Mouse (Mus musculus): ENCODE data around the gene Klhdc8a. TPM values are rescaled to one million over a fixed set of nuclear protein-coding genes. Genes with fewer than 3 reads are reported as not detected.
"Not testable (repeated sequence)": the region's sequence is repeated elsewhere in the genome, so short reads cannot be mapped to it uniquely, and the experiment has no call there.

The Klhdc8a gene
- polyA plus RNA-seq (2012; rRNA removed), result 1.1 and 1.6 TPM in 2 replicates

DNA sequence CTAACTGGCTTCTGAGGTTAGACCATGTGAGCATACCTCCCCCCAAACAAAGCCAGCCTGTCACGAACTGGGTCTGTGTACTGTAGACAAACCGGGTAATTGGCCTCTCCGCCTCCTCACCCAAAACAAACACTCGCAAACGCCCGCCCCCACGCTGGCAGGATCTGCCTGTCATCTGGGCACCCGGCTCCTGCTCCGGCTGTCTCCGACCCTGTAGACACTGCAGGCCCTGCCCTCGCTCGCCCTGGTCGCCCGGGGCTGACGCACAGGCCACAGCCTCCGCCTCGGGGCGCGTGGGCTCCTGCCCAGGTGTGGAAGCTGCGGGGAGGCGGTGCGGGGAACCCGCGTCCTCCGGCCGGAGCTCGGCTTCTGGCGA lies at the start of gene Klhdc8a:
Klhdc8a (plus strand) TSS at position 202 of the 376 bp plus-strand sequence.
- 2% methylated on average over 28 of the region's 28 CpGs for WGBS
- no peak for DNase-seq (ENCODE audit: low read depth, low spot score)

DNA sequence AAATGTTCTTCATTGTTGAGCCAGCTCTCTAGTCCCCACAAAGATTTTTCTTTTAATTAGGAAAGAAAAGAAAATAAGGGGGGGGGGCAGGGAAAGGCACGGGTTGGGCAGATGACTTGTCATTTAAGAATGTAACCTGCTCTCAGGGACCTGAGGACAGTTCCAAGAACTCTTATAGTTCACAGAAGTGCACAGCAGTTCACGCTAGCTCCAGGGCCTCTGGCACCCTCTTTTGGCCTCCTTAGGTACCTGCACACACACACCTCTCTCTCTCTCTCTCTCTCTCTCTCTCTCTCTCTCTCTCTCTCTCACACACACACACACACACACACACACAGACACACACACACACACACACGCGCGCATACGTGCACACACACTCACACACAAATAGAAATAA lies 44.0 kb upstream of the Klhdc8a start:
- 84% methylated on average over 6 of the region's 6 CpGs for WGBS
- no peak for DNase-seq (ENCODE audit: low read depth, low spot score)

DNA sequence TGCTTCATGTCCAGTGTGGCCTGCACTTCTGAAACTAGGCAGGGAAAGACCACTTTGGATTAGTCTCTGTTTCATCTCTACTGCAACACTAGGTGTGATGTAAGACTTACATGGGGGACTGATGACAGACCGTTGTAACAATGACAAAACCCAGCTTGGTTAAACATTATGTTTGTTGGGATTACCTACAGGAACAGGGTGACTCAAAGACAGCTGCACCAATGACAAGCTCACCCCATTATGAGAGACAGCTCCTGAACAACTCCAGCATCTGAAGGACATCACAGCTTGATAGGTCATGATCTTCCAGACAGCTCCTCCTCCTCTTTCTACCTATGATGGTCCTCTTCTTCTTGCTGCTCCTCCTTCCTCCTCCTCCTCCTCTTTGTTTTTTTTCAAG lies 38.1 kb upstream of the Klhdc8a start:
- WGBS, result 72% methylated on average over 1 of the region's 1 CpGs
- DNase-seq (ENCODE audit: low read depth, low spot score), result no peak

DNA sequence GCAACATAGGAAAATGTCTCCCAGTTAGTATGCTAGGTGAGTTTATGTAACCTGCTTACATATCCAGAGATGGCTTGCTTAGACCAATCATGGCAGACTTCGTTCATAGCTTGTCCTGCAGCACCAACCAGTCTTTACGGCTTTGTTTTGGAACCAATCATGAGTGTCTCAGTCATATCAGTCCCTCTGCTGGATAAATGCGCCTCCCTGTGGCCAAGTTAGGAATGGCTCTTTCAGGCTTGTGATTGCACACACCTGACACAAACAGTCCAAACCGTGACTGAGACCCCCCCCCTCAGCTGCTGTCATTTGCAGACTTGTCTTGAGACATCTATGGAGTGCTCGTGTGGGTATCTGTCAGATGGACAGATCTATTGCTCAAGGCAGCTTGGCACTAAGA lies 37.4 kb upstream of the Klhdc8a start:
- no peak for DNase-seq (ENCODE audit: low read depth, low spot score)
- 58% methylated on average over 5 of the region's 5 CpGs for WGBS

- WGBS, result 93% methylated on average over 4 of the region's 4 CpGs
- DNase-seq (ENCODE audit: low read depth, low spot score), result no peak
Measured at GRCm38 (mm10) chr1:132263618-132264017, 34.8 kb upstream of the Klhdc8a start.

GRCm38 (mm10) chr1:132264577-132264976 lies 33.8 kb upstream of the Klhdc8a start:
- no peak for DNase-seq (ENCODE audit: low read depth, low spot score)
- WGBS, result 69% methylated on average over 7 of the region's 7 CpGs

GRCm38 (mm10) chr1:132265211-132265859 lies 33.1 kb upstream of the Klhdc8a start:
- 53% methylated on average over 8 of the region's 8 CpGs for WGBS
- DNase-seq (ENCODE audit: low read depth, low spot score), result no peak

DNA sequence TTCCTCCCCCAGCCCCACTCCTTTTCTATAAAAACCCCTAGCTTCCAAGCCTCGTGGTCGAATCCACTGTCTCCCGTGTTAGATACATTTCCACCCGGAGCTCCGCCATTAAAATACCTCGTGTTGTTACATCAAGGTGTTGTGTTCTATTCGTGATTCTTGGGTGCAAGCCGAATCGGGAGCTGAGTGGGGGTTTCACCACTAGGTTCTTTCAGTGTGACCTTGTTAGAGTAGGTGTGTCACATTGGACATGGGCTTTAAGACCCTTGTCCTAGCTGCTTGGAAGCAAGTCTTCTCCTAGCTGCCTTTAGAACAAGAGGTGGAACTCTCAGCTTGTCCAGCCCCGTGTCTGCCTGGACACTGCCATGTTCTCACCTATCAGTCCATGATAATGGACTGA lies 32.5 kb upstream of the Klhdc8a start:
- WGBS, result 86% methylated on average over 10 of the region's 10 CpGs

DNA sequence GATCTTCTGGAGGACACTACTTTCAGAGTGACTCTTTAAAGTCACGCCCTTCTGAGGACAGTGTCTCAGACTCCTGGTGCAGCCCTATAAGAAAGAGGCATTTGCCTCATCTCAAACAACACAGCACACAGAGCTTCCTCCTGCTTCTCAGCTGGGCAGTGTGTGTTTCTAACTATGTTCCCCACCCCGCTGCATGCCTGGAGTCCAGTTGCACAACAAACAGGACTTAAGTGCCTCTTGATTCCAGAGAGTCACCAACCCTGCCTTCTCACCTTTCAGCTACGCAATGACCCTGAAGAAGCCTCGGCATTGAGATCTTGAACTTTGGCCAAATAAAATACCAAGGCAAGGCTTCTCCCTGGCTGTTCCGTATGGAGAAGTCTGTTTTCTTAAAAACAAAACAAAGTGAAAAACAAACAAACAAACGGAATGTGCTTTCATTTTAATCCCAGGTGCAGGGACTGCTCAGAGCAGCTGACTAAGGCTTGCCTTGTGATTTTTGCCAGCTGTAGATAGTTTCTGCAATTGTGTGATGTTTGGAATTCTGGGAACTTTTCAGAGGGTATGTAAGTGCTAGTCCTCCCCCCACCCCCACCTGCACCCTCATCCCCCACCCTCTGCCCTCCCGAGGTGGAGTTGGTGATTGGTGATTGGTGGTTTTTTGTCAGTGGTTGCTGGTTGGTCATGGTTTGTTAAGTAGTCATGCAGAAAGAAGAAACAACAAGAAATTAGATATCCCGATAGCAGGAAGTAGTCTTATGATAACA lies 31.5 kb upstream of the Klhdc8a start:
- WGBS, result 28% methylated on average over 8 of the region's 8 CpGs
- no peak for DNase-seq (ENCODE audit: low read depth, low spot score)

More for the DNA sequence above, 32.5 kb upstream of the Klhdc8a start:
- DNase-seq (ENCODE audit: low read depth, low spot score), result no peak

DNA sequence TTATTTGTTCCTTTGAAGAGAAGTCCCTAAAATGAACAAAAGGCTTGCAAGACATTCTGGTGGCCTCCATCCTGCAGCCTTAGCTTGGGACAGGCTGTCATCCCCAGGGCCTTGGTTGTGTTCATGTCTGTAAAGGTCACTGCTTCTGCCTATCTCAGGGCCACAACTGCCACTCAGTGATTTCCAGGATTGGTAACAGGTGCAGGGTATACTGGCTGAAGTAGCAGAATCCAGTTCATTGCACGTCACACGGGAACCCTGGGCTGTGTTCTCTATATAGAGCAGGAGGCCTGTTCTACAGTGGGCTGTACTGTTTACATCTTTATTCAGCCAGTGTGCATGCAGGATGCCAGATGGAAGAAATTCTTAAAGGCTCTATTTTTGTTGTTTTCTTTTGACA lies 30.5 kb upstream of the Klhdc8a start:
- no peak for DNase-seq (ENCODE audit: low read depth, low spot score)
- whole genome bisulfite sequencing, result 69% methylated on average over 2 of the region's 2 CpGs

DNA sequence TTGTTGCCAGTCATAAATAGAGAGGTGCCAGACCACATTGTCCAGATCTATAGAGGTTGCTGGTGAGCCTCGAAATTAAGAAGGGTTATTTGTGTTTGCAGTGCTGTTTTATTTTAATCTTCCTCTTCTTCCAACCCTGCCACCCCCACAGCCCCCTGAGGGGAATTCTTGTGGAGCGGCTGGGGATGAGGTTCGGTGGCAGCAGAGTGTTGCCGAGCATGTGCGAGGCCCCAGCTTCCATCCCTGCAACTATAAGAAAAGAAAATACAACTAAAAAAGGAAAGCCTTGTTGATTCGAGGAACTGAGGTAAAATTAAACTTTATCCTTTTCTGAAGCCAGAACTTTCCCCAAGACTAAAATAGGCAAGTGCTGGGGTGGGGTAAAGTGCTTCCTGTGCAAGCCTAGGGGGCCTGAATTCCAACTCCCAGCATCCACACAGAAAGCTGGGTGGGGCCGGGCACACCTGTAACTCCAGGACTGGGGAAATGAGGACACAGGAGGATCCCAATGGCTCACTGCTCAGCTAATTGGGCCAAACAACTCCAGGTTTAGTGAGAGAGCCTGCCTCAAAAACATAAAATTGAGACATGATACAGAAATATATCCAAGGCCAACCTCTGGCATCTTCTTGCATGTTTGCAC lies 29.9 kb upstream of the Klhdc8a start:
- DNase-seq (ENCODE audit: low read depth, low spot score), result no peak
- whole genome bisulfite sequencing, result 72% methylated on average over 7 of the region's 7 CpGs

DNA sequence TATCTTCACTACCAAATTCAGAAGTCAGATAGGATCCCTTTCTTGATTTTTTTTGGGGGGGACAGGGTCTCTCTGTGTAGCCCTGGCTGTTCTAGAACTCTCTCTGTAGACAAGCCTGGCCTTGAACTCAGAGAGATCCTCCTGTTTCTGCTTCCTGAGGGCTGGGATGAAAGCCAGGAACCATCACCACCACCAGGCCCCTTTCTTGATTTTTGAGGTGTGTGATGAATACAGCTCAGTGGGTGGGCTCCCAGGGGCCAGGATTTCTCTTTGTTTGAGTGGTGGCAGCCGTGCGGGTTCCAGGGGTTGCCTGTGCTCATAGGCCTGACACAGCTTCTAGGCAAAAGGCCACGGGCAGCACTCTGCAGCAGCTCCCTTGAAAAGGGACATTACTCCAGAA lies 27.2 kb upstream of the Klhdc8a start:
- 92% methylated on average over 3 of the region's 3 CpGs for WGBS
- DNase-seq (ENCODE audit: low read depth, low spot score), result no peak

DNA sequence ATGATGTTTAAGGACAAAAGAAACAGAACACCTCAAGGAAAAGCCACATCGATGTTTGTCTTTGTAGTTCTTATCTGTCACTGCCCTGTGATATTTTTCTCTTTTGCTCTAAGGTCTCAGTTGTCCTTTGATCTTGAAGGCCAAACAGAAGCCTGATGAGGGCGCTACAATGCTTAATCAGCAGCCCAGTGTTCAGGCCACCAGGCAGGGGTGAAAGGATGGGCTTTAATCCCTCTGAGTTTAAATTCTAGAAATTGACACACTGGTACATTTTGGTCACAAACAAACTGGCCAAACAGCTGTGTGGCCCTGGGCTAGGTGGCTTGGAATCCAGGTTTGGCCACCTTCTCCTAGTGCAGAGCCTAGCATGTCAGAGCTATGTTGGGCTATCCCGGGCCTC lies 21.7 kb upstream of the Klhdc8a start:
- 62% methylated on average over 3 of the region's 3 CpGs for WGBS
- no peak for DNase-seq (ENCODE audit: low read depth, low spot score)

GRCm38 (mm10) chr1:132277124-132277523 lies 21.3 kb upstream of the Klhdc8a start:
- 56% methylated on average over 6 of the region's 6 CpGs for WGBS
- no peak for DNase-seq (ENCODE audit: low read depth, low spot score)

GRCm38 (mm10) chr1:132280636-132281035 lies 17.8 kb upstream of the Klhdc8a start:
- 56% methylated on average over 6 of the region's 6 CpGs for WGBS
- not testable (repeated sequence) for DNase-seq (ENCODE audit: low read depth, low spot score)

- WGBS, result 41% methylated on average over 8 of the region's 8 CpGs
- no peak for DNase-seq (ENCODE audit: low read depth, low spot score)
Measured at GRCm38 (mm10) chr1:132281523-132282176, 16.8 kb upstream of the Klhdc8a start.

GRCm38 (mm10) chr1:132282177-132282536 lies 16.3 kb upstream of the Klhdc8a start:
- no peak for DNase-seq (ENCODE audit: low read depth, low spot score)
- 85% methylated on average over 2 of the region's 2 CpGs for WGBS

- 89% methylated on average over 13 of the region's 13 CpGs for WGBS
- no peak for DNase-seq (ENCODE audit: low read depth, low spot score)
Measured at GRCm38 (mm10) chr1:132283018-132283417, 15.4 kb upstream of the Klhdc8a start.

GRCm38 (mm10) chr1:132286735-132287134 lies 11.7 kb upstream of the Klhdc8a start:
- DNase-seq (ENCODE audit: low read depth, low spot score), result no peak
- 74% methylated on average over 1 of the region's 1 CpGs for WGBS

- 77% methylated on average over 2 of the region's 2 CpGs for whole genome bisulfite sequencing
- no peak for DNase-seq (ENCODE audit: low read depth, low spot score)
Measured at GRCm38 (mm10) chr1:132287445-132287844, 11.0 kb upstream of the Klhdc8a start.

Measured in large intestine, adult 2 months (tissue).